Mouse (Mus musculus): ENCODE data around the gene Six1.
"Not testable (repeated sequence)": the region's sequence is repeated elsewhere in the genome, so short reads cannot be mapped to it uniquely, and the experiment has no call there.

Gene Six1

DNA sequence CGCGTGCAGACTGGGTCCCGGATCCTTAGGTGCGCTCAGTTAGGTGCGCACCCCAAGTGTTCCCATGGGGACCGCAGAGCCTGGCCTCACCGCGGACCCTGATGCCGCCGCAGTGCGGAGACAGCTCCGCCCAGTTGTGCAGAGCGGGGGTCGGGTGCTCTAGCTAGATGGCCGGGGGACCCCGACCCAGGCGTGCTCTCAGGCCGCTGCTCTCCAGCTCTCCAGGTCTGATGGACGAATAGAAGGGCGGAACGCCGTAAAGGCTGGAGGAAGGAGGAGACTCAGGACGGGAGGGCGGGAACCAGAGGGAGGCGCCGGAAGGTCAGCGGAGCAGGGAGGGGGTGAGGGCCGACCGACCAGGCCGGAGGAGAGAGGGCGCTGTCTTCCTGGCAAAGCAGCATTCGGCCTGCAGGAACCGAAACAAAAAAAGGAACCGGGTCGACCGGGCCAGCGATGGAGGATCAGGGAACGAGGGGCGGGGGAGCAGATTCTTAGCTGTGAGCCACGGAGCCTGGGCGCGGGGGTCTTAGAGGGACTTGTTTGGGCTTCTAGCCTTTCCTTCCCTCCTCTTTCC is at the start of gene Six1:
Gene Six1 (minus strand): TSS at position 220 of the 574 bp plus-strand sequence.
- DNase-seq (ENCODE audit: inconsistent age in 2 of 2, low spot score in 1 of 2): peak; percentile 80 to 92

DNA sequence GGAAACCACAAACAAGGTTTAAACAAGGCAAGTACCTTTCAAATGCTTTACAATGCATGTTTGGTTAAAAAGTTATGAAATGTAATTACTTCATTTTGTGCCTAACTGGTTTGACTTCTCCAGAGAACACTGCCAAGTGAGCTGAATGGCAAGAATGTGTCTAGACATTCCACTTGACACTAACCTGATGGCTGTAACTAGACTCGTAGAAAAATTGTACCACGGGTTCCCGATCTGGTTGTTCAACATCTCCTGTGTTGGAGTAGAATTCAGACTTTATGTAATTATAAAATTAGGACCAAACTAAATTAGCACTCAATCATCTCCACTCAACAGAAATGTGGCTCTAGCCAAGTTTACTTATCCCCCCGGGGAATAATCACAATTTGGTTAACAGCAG is 44.9 kb upstream of the Six1 start:
- no peak for DNase-seq (ENCODE audit: inconsistent age in 2 of 2, low spot score in 1 of 2)

DNA sequence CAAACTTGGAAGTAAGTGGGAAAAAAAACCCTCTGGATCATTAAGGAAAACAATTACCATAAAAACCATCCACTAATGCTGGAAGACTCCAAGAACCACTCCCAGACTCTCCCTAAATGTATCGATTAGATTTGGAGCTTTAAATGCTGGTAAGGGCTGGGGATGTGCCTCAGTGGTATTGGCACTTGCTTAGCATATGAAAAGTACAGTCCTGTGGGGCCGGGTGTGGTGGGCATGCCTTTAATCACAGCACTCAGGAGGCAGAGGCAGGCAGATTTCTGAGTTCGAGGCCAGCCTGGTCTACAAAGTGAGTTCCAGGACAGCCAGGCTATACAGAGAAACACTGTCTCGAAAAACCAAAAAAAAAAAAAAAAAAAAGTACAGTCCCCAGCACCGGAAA is 42.5 kb upstream of the Six1 start:
- not testable (repeated sequence) for DNase-seq (ENCODE audit: inconsistent age in 2 of 2, low spot score in 1 of 2)

DNA sequence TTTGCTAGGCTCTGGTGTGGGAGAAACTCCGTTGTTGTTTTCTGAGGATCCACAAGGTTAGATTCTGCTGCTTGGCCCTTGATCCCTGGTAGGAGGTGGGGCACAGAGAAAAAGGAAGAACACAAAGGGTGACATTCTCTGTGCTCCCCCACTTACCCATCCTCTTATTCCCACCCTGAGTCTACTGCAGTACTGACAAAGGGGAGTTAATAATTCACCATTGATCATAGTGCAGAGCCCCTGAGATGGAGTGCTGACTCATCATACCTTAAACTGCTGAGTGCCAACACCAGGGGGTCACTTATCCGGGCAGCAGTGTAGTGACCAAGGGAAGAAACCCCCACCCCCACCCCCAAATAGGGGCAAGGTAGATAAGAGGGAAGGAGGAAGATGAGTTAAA is 40.9 kb upstream of the Six1 start:
- no peak for DNase-seq (ENCODE audit: inconsistent age in 2 of 2, low spot score in 1 of 2)

DNA sequence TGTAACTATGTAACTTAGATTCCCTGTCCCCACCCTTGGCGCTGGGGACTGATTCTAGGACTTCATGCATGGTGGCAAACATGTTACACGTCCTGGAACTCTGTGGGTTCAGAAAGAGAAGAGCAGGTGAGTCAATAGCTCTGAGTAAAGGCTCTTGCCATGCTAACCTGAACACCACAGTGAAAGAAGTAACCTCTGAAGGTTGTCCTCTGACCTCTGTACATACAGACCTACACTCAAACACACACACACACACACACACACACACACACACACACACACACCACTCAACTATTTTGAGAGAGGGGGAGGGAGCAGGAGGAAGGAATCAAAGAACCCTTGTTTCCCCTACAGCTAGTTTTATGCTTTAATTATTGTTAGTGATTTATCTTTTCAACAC is 40.5 kb upstream of the Six1 start:
- no peak for DNase-seq (ENCODE audit: inconsistent age in 2 of 2, low spot score in 1 of 2)

DNA sequence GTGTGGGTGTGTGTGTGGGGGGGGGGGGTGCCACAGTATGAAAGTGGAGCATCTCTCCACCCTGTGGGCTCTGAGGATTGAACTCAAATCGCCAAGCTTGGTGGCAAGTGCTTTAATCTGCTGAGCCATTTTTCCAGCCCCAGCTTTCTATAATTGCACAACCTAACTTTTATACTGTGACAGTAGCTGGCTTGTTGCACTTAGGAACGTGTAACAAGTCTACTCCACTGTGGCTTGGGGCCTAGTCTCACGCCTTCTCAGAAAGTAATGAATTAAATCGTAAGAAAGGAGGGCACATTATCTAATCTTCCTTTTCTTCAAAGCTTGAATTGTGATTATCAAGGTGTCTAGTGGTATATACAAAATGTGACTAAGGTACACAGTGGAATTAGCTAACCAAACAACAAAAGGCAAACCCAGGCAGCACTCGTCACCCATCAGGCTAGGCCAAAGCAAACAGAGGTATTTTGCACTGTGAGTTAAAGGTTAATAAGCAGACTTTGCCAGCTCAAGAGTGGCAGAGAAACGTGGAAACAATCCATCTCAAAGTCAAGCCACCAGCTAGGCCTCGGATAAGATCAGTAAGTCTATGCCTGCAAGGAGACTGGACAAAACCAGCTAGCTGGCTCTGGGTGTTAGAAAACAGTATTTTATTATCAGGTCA is 37.1 kb upstream of the Six1 start:
- DNase-seq (ENCODE audit: inconsistent age in 2 of 2, low spot score in 1 of 2): no peak

DNA sequence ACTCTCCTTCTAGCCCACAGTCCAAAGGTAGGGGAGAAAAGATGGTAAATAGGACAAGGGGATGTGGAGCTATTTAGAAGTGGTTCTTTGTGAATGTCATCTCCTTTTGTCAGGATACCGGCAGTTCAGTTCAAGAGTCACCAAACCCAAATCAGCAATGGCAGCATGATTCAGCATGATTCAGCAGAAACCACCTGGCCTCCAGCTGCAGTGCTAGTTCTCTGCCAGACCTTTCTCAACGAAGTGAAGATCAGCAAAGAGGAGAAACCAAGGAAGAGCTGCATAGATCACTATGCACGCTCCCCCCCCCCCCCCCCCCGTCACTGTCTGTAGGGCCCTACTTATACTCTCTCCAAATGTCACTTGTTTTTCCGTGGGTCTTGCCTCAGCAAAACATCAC is 35.2 kb upstream of the Six1 start:
- no peak for DNase-seq (ENCODE audit: inconsistent age in 2 of 2, low spot score in 1 of 2)

DNA sequence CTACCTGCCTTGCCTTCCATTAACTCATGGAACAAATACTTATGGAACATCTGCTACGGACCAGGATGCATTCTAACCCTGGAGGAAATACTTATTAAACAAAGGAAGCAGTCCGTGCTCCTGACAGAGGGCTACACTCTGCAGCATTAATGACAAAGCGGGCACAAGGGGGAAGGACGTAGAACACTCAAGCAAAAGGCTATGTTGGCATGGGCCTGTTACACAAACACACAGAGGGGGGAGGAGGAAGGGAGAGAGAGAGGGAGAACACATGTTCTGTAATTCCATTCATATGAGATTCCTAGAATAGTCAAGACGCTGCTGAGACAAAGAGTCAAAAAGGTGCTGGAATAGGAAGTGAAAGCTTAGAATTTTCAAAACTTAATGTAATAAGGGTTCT is 34.8 kb upstream of the Six1 start:
- DNase-seq (ENCODE audit: inconsistent age in 2 of 2, low spot score in 1 of 2): no peak

DNA sequence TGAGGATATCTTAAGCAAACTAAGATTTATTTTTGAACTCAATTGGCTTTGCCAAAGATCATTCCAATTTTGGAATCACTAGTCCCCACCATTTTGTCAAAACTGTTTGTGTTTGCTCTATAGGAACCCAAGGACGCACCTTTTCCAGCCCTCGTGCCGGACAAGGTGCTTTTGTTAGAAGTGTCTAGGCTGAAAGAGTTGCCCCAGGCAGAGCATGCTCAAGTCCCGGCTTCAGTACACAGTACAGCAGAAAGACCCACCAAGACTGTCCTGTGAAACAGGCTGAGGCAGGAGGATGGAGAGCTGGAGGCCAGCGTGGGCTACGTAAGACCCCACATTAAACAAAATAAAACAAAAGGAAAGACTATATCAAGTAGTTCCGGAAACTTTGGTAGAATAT is 33.4 kb upstream of the Six1 start:
- no peak for DNase-seq (ENCODE audit: inconsistent age in 2 of 2, low spot score in 1 of 2)

DNA sequence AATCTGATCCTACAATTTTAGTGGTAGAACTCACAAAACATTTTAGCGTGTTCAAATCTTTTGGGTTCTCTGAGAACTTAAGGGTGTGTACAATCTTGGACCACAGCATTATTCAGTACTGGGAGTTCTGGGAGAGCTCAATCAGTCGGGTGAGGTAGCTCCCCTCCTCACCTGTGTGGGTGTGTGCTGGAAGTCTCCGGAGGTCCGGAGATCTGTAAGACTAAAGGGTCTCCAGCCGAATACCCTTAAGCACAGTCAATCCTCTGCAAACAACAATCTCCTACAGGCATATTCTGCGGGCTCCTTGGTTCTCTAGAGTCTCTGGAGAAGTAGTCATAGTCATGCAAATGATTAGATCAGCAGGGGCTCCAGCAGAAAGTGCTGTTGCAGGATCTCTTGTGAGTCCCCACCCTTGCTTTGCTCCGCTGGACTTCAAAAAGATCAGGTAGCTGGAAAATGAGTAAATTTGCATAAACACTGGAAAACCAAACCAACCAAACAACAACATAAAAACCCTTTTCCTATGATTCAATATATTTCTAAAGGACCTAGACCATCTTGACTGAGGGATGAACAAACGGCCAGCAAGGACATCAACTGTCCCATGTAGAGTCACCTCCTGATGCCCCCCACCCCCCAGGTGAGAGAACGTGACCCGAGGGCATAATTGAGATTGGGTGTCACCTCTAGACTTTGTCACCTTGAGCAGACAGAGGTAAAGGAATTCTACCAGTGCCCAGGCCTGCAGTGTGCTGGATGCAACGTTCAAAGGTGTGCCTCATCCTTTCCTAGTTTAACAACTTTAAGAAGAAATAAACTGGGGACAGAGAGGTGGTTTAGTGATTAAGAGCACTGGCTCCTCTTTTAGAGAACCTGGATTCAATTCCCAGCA is 32.3 kb upstream of the Six1 start:
- no peak for DNase-seq (ENCODE audit: inconsistent age in 2 of 2, low spot score in 1 of 2)

DNA sequence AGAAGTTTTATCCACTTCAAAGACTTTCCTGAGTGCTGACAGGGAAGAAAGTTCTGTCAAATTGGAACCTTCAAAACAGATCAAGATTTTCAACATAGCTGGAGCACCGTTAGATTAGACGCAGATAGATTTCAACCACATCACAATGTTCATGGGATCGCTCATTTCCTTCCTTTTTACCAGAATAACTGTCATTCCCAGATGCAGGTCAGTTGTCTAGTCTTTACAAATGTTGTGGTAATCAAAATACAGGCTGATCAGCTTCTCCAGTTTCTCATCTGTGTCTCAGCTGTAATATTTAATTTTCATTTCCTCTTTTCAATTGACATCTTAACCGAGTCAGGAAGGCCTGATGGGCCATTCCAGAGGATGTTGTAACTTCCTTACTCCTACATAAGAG is 30.1 kb upstream of the Six1 start:
- no peak for DNase-seq (ENCODE audit: inconsistent age in 2 of 2, low spot score in 1 of 2)

DNA sequence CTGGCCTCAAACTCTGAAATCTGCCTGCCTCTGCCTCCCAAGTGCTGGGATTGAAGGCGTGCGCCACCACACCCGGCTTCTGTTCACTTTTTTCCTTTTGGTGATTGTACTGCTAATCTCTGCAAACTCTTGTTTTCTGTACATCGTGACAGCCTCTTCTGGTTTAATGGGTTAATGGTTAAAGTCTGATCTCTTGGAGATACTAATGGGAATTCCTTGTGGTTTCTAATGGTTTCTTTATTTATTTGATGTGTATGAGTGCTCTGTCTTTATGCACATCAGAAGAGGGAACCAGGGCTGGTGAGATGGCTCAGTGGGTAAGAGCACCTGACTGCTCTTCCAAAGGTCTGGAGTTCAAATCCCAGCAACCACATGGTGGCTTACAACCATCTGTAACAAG is 28.1 kb upstream of the Six1 start:
- DNase-seq (ENCODE audit: inconsistent age in 2 of 2, low spot score in 1 of 2): not testable (repeated sequence)

DNA sequence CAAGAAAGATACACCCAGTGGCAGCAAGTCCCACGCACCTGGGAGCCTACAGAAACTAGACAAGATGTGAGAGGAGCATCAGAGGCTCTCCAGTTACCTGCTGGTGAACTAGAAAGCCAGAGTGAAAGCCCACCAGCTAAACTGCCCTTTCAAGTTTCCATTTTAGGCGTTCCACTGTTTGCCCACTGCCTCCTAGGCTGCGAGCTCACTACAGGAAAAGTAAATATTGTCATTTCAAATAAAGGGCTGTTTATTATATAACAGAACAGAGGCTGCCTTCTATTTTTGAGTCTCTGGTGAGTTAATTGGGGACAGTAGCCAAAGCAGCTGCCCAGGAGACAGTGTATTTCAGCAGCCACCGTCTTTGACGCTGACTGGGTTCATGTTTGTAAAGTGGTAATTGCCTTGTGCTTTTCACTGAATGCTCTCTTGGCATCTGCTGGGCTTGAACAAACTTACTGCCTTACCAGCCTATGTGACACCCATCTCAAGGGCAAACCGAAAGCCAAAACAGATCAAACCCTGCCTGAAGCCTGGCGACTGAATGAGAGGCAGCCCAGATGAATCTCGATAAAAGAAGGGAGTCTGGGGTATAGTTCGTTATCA is 7.2 kb upstream of the Six1 start:
- peak in 1 of 2 experiments; percentile 18 for DNase-seq (ENCODE audit: inconsistent age in 2 of 2, low spot score in 1 of 2)

DNA sequence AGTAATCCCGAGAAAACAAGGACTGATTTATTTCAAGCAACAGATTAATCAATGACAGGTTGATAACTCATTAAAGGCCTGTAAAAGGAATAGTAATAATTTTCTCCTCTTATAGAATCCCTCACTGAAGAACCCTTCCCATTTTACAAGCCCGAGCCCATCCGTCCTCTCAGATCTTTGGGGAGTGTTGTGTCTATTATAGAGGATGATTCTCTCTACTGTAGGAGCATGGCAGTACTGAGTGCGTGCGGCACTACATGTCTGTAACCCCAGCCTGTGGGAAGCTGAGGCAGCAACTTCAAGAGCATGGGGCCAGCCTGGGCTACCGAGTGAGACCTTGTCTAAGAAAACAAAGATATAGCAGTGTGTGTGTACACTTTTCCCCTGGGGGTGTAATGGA is 3.8 kb upstream of the Six1 start:
- no peak for DNase-seq (ENCODE audit: inconsistent age in 2 of 2, low spot score in 1 of 2)

DNA sequence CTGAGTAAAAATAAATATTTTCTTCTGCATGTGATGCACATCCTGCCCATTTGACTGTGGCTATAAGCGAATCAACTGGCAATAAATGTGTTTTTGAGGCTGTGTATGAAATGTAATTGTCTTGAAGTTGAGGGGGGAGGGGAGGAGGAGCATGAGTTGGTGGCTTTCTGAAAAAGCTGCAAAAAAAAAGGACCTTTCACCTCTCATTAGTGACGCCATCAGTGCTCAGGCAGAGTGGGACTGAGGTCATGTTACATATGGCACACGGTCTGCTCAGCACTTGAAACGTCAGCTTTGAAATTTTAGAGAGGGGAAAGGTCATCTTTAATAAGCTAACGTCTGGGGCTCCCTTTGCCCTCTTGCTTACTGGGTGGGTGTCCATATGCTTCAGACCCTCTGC is 1.8 kb upstream of the Six1 start:
- DNase-seq (ENCODE audit: inconsistent age in 2 of 2, low spot score in 1 of 2): no peak

DNA sequence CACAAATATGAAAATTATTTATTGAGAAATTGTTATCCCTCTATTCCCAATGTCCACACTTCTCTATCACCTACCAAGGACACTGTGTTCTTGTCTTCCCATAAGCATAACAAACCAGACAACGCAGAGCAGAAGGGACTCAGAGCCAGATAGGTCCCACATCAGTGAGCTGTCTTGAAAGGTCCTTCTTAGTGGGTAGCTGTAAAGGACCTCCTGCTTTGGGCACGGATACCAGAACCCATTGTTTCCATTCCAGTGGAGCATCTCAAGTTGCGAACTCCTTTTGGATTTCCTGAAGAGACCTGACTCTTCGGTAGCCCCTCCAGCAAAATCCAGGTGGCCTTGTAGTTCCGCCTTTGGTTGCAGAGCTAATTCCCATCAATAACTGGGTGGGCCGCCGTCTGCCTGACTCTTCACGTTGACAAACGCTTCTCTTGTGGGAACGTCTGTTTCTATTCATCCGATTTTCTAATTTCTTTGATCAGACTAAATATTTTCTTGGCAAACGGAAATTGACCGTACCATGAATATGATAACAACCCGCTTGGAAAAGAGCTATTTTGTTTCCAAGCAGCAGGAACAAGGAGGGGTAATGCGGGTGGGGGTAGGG is 994 bp upstream of the Six1 start:
- no peak for DNase-seq (ENCODE audit: inconsistent age in 2 of 2, low spot score in 1 of 2)

DNA sequence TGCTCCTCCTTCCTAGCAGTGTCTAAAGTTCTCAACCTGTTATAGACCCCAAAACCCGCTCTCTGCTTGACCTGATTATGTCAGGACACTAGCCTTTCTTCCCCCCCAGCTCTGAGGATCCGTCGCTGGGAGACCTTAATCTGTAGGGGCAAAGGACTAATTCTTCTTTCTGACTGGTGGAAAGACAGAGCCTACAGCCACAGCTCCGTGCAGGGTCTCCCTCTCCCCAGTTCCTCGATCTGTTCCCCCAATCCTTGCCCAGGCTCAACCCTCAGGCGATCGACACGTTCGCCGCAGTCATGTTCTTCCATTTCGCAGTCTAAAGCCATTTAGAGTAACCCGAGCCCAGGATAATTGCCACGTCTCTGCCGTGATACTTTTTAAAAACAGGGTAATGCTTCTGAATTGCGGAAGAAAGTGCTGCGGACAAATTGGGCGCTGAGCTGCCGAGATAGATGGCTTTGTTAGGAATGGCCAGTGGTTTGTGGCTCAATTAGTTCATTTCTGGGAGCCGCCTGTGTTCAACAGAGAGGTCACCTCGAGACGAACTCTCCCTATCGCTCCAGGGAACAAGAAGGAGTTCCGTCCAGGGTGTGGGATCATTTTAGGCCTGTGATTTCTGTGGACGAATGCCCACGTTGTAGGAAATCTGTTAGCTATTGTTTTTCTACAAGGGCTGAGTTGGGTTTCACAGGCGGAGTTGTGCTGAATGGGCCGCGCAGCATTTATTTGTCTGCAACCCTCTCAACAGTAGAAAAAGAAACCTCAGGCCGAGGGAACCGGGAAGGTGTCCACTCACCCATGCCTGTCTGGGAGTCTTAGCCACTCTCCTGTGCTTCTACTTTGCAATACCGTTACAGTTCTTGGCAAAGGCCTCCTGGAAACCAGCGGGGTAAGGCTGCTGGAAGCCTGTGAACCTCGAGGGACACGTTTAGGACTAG is 766 bp downstream of the Six1 start:
- DNase-seq (ENCODE audit: inconsistent age in 2 of 2, low spot score in 1 of 2): peak; percentile 12 to 65

DNA sequence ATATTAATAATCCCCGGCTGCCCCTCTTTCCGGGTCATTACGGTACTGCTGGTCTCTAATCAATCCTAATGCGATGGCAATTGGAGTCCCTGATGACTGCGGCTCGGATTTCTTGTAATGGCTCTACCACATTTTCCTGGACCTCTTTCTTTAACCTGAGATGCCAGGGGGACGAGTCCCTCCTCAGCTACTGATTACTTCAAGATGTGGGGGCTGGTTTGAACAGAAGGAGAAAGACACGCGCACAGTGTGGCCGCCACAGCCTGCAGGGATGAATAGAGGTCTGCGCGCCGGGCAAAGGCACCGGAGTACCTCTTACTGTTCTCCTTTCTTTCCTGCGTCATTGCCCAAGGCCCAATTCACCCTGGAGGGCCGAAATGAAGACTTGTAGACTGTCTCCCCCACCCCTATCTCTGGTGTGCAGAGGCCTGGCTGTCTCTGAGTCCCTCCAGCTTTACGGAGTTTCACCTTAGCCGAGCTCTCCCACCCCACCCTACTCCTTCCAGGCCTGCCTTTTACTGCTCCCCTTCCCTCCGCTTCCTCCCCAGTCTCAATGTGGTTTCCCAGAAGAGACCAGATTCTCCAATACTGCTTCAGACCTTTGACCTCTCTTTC is 1.5 kb downstream of the Six1 start:
- no peak for DNase-seq (ENCODE audit: inconsistent age in 2 of 2, low spot score in 1 of 2)

DNA sequence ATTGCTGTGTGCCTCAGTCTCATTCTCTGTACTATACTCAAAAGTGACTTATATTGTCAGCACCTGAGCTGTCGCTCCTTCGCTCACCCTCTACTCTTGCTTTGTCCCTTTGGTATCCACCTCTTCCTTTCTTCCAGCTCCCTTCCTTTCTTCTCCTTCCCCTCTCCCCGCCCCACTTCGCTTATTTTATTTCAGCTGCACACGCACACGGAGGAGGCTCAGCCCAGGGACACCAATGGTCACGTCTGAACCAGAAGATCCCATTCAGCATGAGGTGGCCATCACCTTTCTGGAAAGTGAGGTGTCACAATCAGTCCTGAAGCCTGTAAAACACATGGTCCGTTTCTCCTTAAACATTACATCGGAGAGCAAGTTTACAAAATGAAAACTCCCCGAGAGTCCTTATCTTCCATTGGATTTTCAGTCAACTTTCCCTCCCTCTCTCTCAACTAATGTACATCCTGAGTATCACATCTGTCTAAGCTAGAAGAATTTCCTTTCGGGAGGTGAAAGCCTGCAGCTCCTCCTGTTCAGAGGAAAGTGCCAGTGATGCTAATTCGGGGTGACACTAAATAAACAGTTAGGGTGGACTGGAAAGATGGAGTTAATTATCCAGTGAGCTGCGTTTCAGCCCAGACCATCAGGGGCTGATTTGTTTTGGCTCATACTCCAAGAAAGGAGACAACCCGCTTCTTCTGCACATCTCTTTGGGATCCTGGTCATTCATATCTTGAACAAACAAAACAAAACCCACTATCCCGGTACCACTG is 2.7 kb downstream of the Six1 start:
- DNase-seq (ENCODE audit: inconsistent age in 2 of 2, low spot score in 1 of 2): no peak

All from adrenal gland, adult (tissue).